Mouse (Mus musculus) gastrocnemius, postnatal 10 days (tissue): ENCODE data around the gene Syne3. TPM values are rescaled to one million over a fixed set of nuclear protein-coding genes. Genes with fewer than 3 reads are reported as not detected.

Experiments
- DNase-seq: peaks from one replicate; pipeline ENCODE4 v3.0.0; 2021; ENCODE audit warnings: mixed read lengths
- microRNA-seq, 2 experiments: library from miRNA; unstranded; fragments of <30 nt; microRNA quantifications; one replicate each; pipeline ENCODE4 v1.2.0; 2021
- total RNA-seq, 2 experiments: library from RNA; stranded (reverse); gene quantifications; 2 replicates each; pipeline ENCODE4 v1.2.3; 2021

The Syne3 gene
- total RNA-seq, 2 experiments from 2014 or later = 9.0 to 11.5 TPM

- no peak for DNase-seq
Observed at GRCm38 (mm10) chr12:104886104-104886503, 123.5 kb downstream of the Syne3 start.

GRCm38 (mm10) chr12:104882533-104882932 is 127.1 kb downstream of the Syne3 start:
- no peak for DNase-seq

GRCm38 (mm10) chr12:104882061-104882460 is 127.5 kb downstream of the Syne3 start:
- DNase-seq = no peak

- DNase-seq = no peak
Observed at GRCm38 (mm10) chr12:104881518-104882060, 128.0 kb downstream of the Syne3 start.

GRCm38 (mm10) chr12:104880367-104880766 is 129.2 kb downstream of the Syne3 start:
- no peak for DNase-seq

Small RNA genes lying within 50 kb of the gene (microRNA-seq; reads per million reads assigned to microRNA genes)
- gene Mir3069 = 2.3 to 2.9 reads per million in 2 experiments

Other genes with a start within 250 kb of the Syne3 start
- 1 to 10 TPM; 4.2 TPM for gene Clmn, start 144.7 kb downstream of the Syne3 start, total RNA-seq
- 10 to 100 TPM; 60.5 to 69.7 TPM for gene Glrx5, start 22.9 kb upstream of the Syne3 start, total RNA-seq
- not detected for gene Tcl1b2, start 136.2 kb upstream of the Syne3 start, total RNA-seq
- gene Tcl1b1, start 149.9 kb upstream of the Syne3 start, total RNA-seq = not detected
- gene Tcl1b5, start 166.5 kb upstream of the Syne3 start, total RNA-seq = not detected
- gene Tcl1b3, start 181.2 kb upstream of the Syne3 start, total RNA-seq = not detected
- not detected for gene Tcl1b4, start 192.1 kb upstream of the Syne3 start, total RNA-seq
- gene Tcl1, start 213.0 kb upstream of the Syne3 start, total RNA-seq = not detected